Mouse (Mus musculus) limb, embryonic 13.5 days (tissue): ENCODE data around the gene Tmem50a. TPM values are rescaled to one million over a fixed set of nuclear protein-coding genes. Genes with fewer than 3 reads are reported as not detected.

Experiments used
- ATAC-seq: fragments of 200-750 bp; cut with Nextera tagmentation; 2 replicates; pipeline ENCODE4 v1.8.0; 2017; ENCODE audit warnings: low read depth, moderate number of reproducible peaks, moderate TSS enrichment; ENCODE audit not compliant: low FRiP score
- H3K27ac ChIP-seq: fragments of 300-500 bp; sonication (generic); 2 replicates; pipeline ENCODE4 v1.5.1; 2015; ENCODE audit warnings: inconsistent platforms, mild to moderate bottlenecking, moderate library complexity
- H3K27me3 ChIP-seq: fragments of 300-500 bp; sonication (generic); 2 replicates; pipeline ENCODE4 v1.6.1; 2015; ENCODE audit warnings: mild to moderate bottlenecking, inconsistent platforms
- H3K36me3 ChIP-seq: fragments of 300-500 bp; sonication (generic); 2 replicates; pipeline ENCODE4 v1.6.1; 2015; ENCODE audit warnings: inconsistent platforms, mild to moderate bottlenecking, moderate library complexity
- H3K4me1 ChIP-seq: fragments of 300-500 bp; sonication (generic); 2 replicates; pipeline ENCODE4 v1.6.1; 2015; ENCODE audit warnings: inconsistent platforms
- H3K4me2 ChIP-seq: fragments of 300-500 bp; sonication (generic); replicated peaks from 2 replicates; pipeline ENCODE4 v1.6.1; 2015; ENCODE audit warnings: inconsistent platforms, mild to moderate bottlenecking, moderate library complexity
- H3K4me3 ChIP-seq: fragments of 300-500 bp; sonication (generic); 2 replicates; pipeline ENCODE4 v1.5.1; 2015; ENCODE audit warnings: moderate library complexity, mild to moderate bottlenecking, inconsistent platforms
- H3K9ac ChIP-seq: fragments of 300-500 bp; sonication (generic); 2 replicates; pipeline ENCODE4 v1.6.1; 2015; ENCODE audit warnings: mild to moderate bottlenecking, inconsistent platforms
- H3K9me3 ChIP-seq: fragments of 300-500 bp; sonication (generic); 2 replicates; pipeline ENCODE4 v1.6.1; 2016; ENCODE audit warnings: inconsistent platforms
- WGBS: fragments of 180-500 bp; shearing (Covaris S2); methylation state at CpG from one replicate; pipeline ENCODE4 v1.1.7; 2015; 5-methylcytosine and 5-hydroxymethylcytosine counted together
- polyA plus RNA-seq: library from polyadenylated mRNA; unstranded; fragments of >200 nt; fragmentation: Nextera tagmentation; extraction: Ambion mirVana; gene quantifications from 2 replicates; pipeline ENCODE4 v1.2.1, GENCODE M21; 2015

Gene Tmem50a
- polyA plus RNA-seq, result 187 and 193 TPM in 2 replicates

DNA sequence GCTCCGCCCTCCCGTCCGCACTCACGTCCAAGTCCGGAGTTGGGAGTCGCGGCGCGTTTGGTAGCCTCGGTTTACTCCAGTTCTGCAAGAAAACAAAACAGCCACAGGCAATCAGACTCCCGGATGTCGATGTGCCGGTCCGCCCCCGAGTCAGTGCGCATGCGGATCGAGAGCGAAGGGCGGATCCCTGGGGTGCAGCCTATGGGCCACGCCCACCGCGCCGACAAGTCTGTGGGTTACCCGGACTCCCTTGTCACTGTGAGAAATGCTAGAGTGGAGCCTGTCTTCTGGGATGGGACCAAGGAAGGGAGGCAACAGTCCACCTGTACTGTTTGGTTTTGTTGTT is at the start of gene Tmem50a:
TSS of gene Tmem50a (minus strand) at position 161 of the 346 bp plus-strand sequence.
- no peaks in the 10 kb centered on the region for H3K27me3 ChIP-seq
- peak within 1 kb of the TSS; percentile 96 for H3K4me3 ChIP-seq
- peaks cover 21% of the 10 kb centered on the region for H3K36me3 ChIP-seq
- peak within 1 kb of the TSS; percentile 94 for H3K9ac ChIP-seq
- peak; percentile 93 for ATAC-seq
- peak within 1 kb of the TSS; percentile 79 for H3K4me2 ChIP-seq
- peaks cover 18% of the 10 kb centered on the region for H3K4me1 ChIP-seq
- under 1% methylated on average over 25 of the region's 25 CpGs for WGBS
- peak within 1 kb of the TSS; percentile 88 for H3K27ac ChIP-seq
- H3K9me3 ChIP-seq, result no peaks in the 10 kb centered on the region

DNA sequence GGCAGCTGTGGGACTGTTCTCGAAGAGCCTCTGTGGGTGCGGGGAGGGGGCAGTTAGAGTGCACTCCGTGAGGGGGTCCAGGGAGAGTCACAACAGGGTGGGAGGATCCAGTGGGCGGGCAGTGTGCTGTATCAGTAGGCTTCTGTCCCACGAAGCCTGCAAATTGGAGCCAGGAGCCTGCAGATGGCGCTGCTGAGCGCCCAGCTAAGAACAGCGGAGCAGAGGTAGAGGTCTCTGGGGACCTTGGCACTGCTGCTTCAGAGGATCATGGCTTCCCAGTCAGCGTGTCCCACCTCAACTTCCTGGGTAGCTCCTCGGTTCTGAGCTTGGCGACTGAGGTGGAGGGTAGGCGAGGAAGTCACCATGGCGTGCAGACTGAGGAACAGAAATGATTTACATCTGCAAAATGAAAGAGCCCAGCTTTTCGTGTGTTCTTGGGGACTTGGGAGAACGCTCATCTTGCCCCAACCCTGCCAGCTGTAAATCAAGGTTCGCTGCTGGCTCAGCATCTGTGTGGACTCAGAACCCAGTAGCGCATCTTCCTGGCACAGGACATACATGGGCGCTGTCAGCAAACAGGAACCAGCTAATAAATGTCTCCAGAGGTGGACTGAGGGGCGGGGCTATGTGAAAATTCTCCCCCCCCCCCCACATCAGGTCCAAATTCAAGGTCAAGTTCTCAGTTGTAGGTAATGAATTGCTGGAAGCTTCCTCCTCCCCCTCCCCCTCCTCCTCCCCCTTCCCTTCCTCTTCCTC is 48.4 kb upstream of the Tmem50a start:
- H3K27me3 ChIP-seq, result peaks cover 39% of the 10 kb centered on the region; the same call in 1 of the 2 replicates
- H3K9ac ChIP-seq, result 0 out of 2 replicates have a peak overlapping the region, but pooled peaks have one; percentile 40
- H3K4me1 ChIP-seq, result peaks cover 9% of the 10 kb centered on the region
- 24% methylated on average over 19 of the region's 19 CpGs for WGBS
- H3K4me3 ChIP-seq, result no peak overlapping the region
- 0 out of 2 replicates have a peak, but pooled peaks have one; percentile 44 for ATAC-seq
- peak overlapping the region; percentile 43 for H3K4me2 ChIP-seq
- no peaks in the 10 kb centered on the region for H3K9me3 ChIP-seq
- H3K36me3 ChIP-seq, result no peaks in the 10 kb centered on the region
- H3K27ac ChIP-seq, result no peak overlapping the region

DNA sequence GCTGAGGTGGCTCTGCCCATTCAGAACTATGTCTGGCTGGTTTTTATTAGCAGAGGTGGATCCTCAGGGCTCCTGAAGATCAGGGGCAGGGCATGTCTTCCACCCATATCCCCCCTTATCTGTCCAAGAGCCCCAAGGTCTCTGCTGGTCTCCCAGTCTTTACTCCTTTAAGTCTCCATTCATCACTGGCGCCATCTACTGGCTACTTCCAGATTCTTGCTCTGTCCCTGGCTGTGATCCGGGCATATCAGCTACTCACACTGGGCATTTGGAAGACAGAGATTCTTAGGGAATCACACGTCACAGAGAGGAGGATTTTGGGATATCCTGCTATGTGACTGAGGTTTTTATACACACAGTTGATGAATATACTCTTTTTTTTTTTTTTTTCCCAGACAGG is 41.5 kb upstream of the Tmem50a start:
- Histone ChIP-seq H3K36me3 (no peaks in the 10 kb centered on the region), H3K27me3 (peaks cover 58% of the 10 kb centered on the region), H3K4me3 (no peak overlapping the region), H3K27ac (no peak overlapping the region), H3K9me3 (no peaks in the 10 kb centered on the region), H3K9ac (no peak overlapping the region), H3K4me2 (no peak overlapping the region), H3K4me1 (peaks cover 10% of the 10 kb centered on the region)
- no peak; the same call in 1 of the 2 replicates for ATAC-seq
- 25% methylated on average over 3 of the region's 3 CpGs for WGBS

DNA sequence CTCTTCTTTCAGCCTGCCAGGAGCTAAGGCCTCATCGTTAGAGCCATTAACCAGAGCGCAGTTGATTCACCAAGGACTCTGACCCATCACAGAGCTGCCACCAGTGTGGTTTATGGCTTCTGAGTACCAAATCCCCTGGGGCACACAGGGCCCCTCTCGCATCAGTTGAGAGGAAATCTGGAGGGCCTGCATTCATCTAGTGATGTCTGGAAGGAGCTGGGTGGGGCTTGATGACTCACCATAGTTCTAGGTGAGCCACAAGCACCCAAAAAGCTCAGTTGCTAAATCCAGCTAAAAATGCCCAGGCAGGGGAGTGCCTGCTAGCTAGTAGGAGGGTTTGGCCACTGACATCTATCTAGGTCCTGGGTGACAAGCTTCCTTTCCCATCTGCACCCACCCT is 41.0 kb upstream of the Tmem50a start:
- Histone ChIP-seq H3K4me3 (no peak overlapping the region), H3K9me3 (no peaks in the 10 kb centered on the region), H3K27me3 (peaks cover 56% of the 10 kb centered on the region), H3K4me2 (no peak overlapping the region), H3K27ac (no peak overlapping the region), H3K9ac (no peak overlapping the region), H3K4me1 (peaks cover 11% of the 10 kb centered on the region), H3K36me3 (no peaks in the 10 kb centered on the region)
- 64% methylated on average over 3 of the region's 3 CpGs for WGBS
- no peak for ATAC-seq

DNA sequence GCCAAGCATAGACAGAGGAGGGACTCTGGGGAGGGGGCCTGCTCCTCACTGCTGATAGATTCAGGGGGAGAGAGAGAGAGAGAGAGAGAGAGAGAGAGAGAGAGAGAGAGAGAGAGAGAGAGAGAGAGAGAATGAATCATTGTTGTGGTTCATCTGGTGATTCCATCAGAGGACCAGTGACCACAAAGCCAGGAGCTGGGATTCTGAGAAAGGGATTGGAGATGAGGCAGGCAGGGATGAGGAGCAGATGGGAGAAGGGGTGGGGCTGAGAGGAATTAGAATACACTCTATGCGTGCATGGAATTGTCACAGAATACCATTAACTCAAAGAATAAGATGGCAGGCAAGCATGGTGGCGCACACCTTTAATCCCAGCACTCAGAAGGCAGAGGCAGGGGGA is 40.4 kb upstream of the Tmem50a start:
- Histone ChIP-seq H3K4me3 (no peak overlapping the region), H3K27ac (no peak overlapping the region), H3K27me3 (peaks cover 51% of the 10 kb centered on the region), H3K4me1 (peaks cover 17% of the 10 kb centered on the region), H3K36me3 (no peaks in the 10 kb centered on the region), H3K9me3 (no peaks in the 10 kb centered on the region), H3K9ac (no peak overlapping the region), H3K4me2 (no peak overlapping the region)
- WGBS, result 86% methylated on average over 2 of the region's 2 CpGs
- no peak for ATAC-seq

DNA sequence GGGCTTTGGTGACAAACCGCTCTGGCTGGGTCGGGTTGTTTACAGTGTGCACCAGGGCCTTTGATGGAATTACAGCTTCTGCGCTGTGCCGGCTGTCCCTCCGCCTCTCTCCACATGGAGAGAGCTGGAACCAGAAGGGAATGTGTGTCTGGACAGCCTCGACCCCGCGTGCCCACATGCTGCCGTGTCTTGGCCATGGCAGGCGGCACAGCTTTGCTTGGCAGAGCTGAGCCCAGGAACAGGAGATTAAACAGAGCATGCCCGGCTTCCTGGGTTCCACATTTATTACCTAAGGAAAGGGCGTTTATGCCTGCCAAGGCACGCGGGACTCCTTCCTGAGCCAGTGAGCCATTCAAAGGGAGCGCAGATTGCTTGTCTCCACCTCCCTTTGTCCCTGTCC is 39.6 kb upstream of the Tmem50a start:
- no peaks in the 10 kb centered on the region for H3K36me3 ChIP-seq
- H3K9me3 ChIP-seq, result no peaks in the 10 kb centered on the region
- H3K4me3 ChIP-seq, result no peak overlapping the region
- ATAC-seq, result no peak
- peaks cover 47% of the 10 kb centered on the region for H3K27me3 ChIP-seq
- H3K4me2 ChIP-seq, result 0 out of 2 replicates have a peak overlapping the region, but pooled peaks have one; percentile 2
- no peak overlapping the region; the same call in 1 of the 2 replicates for H3K9ac ChIP-seq
- peaks cover 18% of the 10 kb centered on the region for H3K4me1 ChIP-seq
- WGBS, result 16% methylated on average over 15 of the region's 15 CpGs
- no peak overlapping the region for H3K27ac ChIP-seq

DNA sequence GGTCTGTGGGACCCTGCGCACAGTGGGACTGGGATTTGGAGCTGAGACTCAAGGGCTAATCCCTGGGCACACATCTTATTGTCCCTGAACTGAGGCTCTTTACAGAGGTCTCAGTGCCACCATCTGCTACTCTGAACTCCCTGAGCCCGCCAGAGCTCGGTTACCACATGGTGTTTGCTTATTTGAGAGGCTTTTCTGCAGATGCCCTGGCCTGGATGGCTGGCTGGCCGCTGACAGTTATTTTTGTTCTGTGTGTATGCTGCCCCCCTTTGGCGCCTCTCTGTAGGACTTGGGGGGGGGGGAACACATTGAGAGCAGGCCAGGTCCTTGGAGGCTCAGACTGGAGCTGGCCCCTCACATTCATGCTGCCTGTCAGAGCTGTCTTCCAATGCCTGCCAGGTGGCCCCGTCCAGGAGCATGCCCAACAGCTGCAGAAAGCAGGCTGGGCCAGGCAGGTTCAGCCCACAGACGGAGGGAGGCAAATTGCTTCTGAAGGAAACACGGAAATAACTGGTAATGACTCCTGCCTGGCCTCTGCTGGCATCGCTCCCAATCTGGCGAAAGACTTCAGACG is 35.8 kb upstream of the Tmem50a start:
- Histone ChIP-seq H3K36me3 (no peaks in the 10 kb centered on the region), H3K4me2 (no peak overlapping the region), H3K4me1 (peaks cover 24% of the 10 kb centered on the region), H3K4me3 (no peak overlapping the region), H3K9me3 (no peaks in the 10 kb centered on the region), H3K27me3 (peaks cover 26% of the 10 kb centered on the region), H3K27ac (peak overlapping the region; percentile 55; the same call in 1 of the 2 replicates), H3K9ac (no peak overlapping the region)
- 13% methylated on average over 11 of the region's 11 CpGs for WGBS
- ATAC-seq, result peak; percentile 90

DNA sequence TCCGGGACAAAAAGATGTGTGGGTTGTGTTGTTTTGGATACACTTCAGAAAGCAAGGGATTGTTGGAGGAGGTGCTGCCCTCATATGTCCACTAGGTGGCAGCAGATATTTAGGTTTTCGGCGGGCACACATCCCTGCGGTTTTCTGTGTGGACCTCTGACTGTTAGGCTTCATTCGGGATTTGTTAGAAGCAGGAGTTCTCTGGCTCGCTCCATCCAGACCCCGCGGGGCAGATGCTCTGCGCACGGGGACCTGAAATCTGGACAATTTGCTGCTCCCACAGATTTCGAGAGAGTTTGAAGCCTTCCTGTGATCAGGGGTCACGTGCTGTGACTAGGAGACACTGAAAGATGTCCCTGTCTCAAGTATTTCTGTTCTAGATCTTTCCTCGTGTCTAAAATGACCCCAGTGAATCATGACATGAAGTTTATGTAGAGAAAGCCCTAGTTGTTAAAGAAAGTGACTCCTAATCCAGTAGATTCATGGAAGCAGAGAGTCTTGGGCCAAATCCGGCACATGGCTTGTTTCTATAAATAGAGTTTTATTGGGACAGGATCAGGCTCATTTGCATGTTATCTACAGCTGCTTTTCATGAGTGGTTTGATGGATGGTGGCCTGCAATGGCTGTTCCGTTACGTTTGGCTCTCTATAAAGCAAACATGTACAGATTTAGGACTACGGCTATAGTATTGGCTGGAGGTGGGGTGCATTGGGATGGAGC is 31.4 kb upstream of the Tmem50a start:
- 14% methylated on average over 17 of the region's 17 CpGs for WGBS
- 0 out of 2 replicates have a peak, but pooled peaks have one; percentile 30 for ATAC-seq
- Histone ChIP-seq H3K27ac (no peak overlapping the region), H3K27me3 (peaks cover 41% of the 10 kb centered on the region), H3K4me3 (peak overlapping the region; percentile 21; the same call in 1 of the 2 replicates), H3K4me2 (peak overlapping the region; percentile 59), H3K9me3 (no peaks in the 10 kb centered on the region), H3K4me1 (peaks cover 23% of the 10 kb centered on the region), H3K36me3 (no peaks in the 10 kb centered on the region), H3K9ac (peak overlapping the region; percentile 45; the same call in 1 of the 2 replicates)

DNA sequence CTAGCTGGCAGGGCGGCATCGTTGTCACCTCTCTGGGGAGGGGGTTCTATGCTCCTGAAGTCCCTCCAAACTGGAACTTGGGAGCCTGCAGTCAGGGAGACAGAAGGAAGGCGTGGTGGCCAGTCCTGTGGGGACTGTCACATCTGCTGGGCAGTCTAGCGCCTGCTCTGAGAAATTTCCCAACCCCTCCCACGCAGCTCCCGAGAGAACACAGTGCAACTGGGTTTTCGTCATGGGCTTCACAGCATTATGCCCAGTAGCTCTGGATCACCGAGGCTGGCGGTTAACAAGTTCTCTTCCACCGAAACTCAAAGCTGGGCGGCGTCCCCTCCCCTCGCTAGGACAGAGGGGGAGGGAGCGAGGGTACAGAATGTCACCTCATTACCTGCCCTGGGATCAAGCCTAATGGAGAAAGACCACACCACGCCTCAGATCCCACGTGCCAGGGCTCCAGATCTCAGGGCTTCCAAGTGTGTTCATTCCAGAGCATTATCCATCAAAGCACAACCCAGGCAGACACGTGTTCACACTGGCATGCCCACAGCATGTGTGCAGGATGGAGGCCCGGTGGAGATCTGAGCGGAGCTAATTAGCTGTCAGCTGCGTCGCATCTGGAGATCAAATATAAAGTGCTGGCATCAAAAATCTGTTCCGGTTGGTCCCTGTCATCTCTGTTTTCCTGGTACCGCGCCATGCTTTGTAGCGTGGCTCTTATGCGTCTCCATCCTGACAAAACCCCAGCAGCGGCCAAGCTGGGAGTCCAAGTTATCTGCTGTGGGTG is 29.1 kb upstream of the Tmem50a start:
- Histone ChIP-seq H3K9ac (peak overlapping the region; percentile 40; the same call in 1 of the 2 replicates), H3K4me1 (peaks cover 15% of the 10 kb centered on the region), H3K36me3 (no peaks in the 10 kb centered on the region), H3K4me2 (no peak overlapping the region), H3K9me3 (no peaks in the 10 kb centered on the region), H3K27me3 (peaks cover 48% of the 10 kb centered on the region), H3K4me3 (no peak overlapping the region), H3K27ac (no peak overlapping the region)
- 0 out of 2 replicates have a peak, but pooled peaks have one; percentile 61 for ATAC-seq
- WGBS, result 35% methylated on average over 27 of the region's 27 CpGs

DNA sequence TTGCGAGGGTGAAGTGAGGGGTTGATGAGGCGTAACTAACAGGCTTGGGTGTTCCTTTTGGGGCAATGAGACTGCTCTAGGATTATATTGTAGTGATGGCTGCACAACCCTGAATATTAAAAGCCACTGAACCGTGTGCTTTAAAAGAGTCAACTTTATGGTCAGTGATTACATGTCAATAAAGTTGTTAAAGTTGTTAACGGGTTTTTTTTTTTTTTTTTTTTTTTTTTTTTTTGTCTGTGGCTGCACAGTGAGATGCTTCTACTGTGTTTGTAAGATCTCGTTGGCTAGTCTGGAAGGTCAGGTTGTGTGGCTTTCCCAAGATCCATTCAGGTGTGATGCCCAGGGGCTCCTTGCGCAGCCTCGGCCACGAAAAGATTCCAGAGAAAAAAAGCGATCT is 25.1 kb upstream of the Tmem50a start:
- peaks cover 27% of the 10 kb centered on the region for H3K36me3 ChIP-seq
- peaks cover 6% of the 10 kb centered on the region for H3K4me1 ChIP-seq
- H3K4me2 ChIP-seq, result peak overlapping the region; percentile 35
- 43% methylated on average over 9 of the region's 9 CpGs for WGBS
- no peak overlapping the region for H3K9ac ChIP-seq
- H3K27me3 ChIP-seq, result peaks cover 40% of the 10 kb centered on the region
- H3K4me3 ChIP-seq, result 0 out of 2 replicates have a peak overlapping the region, but pooled peaks have one; percentile 3
- H3K9me3 ChIP-seq, result no peaks in the 10 kb centered on the region
- no peak overlapping the region for H3K27ac ChIP-seq
- ATAC-seq, result no peak
